Mouse (Mus musculus): ENCODE measurements around the gene Ddx10. TPM values are rescaled to one million over a fixed set of nuclear protein-coding genes. Genes with fewer than 3 reads are reported as not detected.

Gene Ddx10
- total RNA-seq, 2 experiments from 2014 or later: 20.6 to 23.4 TPM

- intact Hi-C loops (cut with DNase I): no loop called here
- DNase-seq: no peak
Observed at GRCm38 (mm10) chr9:53055306-53055705, 192.5 kb downstream of the Ddx10 start.

Other genes starting within 250 kb of the Ddx10 start
- gene Exph5, start 53.6 kb upstream of the Ddx10 start, total RNA-seq (2021): under 1 TPM; 0.78 to 0.89 TPM
- gene Kdelc2, start 136.0 kb upstream of the Ddx10 start, total RNA-seq (2021): 1 to 10 TPM; 5.7 to 6.6 TPM
- not detected for gene 4930550C14Rik, start 154.3 kb upstream of the Ddx10 start, total RNA-seq (2021)

All from left cerebral cortex, postnatal 4 days (tissue).